Mouse (Mus musculus): ENCODE results near the gene Etv6. TPM values are rescaled to one million over a fixed set of nuclear protein-coding genes. Genes with fewer than 3 reads are reported as not detected.

The Etv6 gene
- polyA plus RNA-seq, 1 experiment from 2014 or later = 17.0 TPM

GRCm38 (mm10) chr6:134211458-134211776 is 175.9 kb downstream of the Etv6 start:
- no peaks in the 10 kb centered on the region for H3K9me3 ChIP-seq
- no peaks in the 10 kb centered on the region for H3K27me3 ChIP-seq (replicated peaks; ENCODE audit: low read depth, poor library complexity, severe bottlenecking)
- H3K4me1 ChIP-seq = peaks cover 19% of the 10 kb centered on the region
- no peak overlapping the region for H3K4me3 ChIP-seq
- no peak for DNase-seq (ENCODE audit: low spot score)
- 88% methylated on average over 9 of the region's 9 CpGs for WGBS
- 0 out of 2 replicates have a peak, but pooled peaks cover 15% of the 10 kb centered on the region for H3K36me3 ChIP-seq (replicated peaks)
- H3K27ac ChIP-seq (replicated peaks) = no peak overlapping the region

- 94% methylated on average over 6 of the region's 6 CpGs for WGBS
- Histone ChIP-seq H3K4me3 (no peak overlapping the region), H3K36me3 (replicated peaks) (peaks cover 18% of the 10 kb centered on the region; the same call in 1 of the 2 replicates)
These were observed 182.2 kb downstream of the Etv6 start for GRCm38 (mm10) chr6:134217747-134218146.

GRCm38 (mm10) chr6:134218441-134218840 is 182.9 kb downstream of the Etv6 start:
- no peak overlapping the region for H3K4me3 ChIP-seq

More at GRCm38 (mm10) chr6:134217747-134218146, 182.2 kb downstream of the Etv6 start:
- DNase-seq (ENCODE audit: low spot score) = no peak
- Histone ChIP-seq H3K4me1 (peaks cover 8% of the 10 kb centered on the region), H3K9me3 (no peaks in the 10 kb centered on the region), H3K27me3 (replicated peaks; ENCODE audit: low read depth, poor library complexity, severe bottlenecking) (no peaks in the 10 kb centered on the region), H3K27ac (replicated peaks) (no peak overlapping the region)

GRCm38 (mm10) chr6:134219358-134219757 is 183.9 kb downstream of the Etv6 start:
- Histone ChIP-seq H3K4me3 (no peak overlapping the region), H3K27ac (replicated peaks) (no peak overlapping the region), H3K36me3 (replicated peaks) (peaks cover 23% of the 10 kb centered on the region; the same call in 1 of the 2 replicates), H3K9me3 (no peaks in the 10 kb centered on the region), H3K27me3 (replicated peaks; ENCODE audit: low read depth, poor library complexity, severe bottlenecking) (no peaks in the 10 kb centered on the region), H3K4me1 (peaks cover 9% of the 10 kb centered on the region)
- WGBS = 81% methylated on average over 6 of the region's 6 CpGs
- no peak for DNase-seq (ENCODE audit: low spot score)

More at GRCm38 (mm10) chr6:134218441-134218840, 182.9 kb downstream of the Etv6 start:
- no peaks in the 10 kb centered on the region for H3K27me3 ChIP-seq (replicated peaks; ENCODE audit: low read depth, poor library complexity, severe bottlenecking)
- 95% methylated on average over 3 of the region's 3 CpGs for WGBS
- H3K36me3 ChIP-seq (replicated peaks) = peaks cover 24% of the 10 kb centered on the region; the same call in 1 of the 2 replicates
- H3K9me3 ChIP-seq = no peaks in the 10 kb centered on the region
- no peak overlapping the region for H3K27ac ChIP-seq (replicated peaks)
- DNase-seq (ENCODE audit: low spot score) = no peak
- H3K4me1 ChIP-seq = peaks cover 9% of the 10 kb centered on the region

- H3K36me3 ChIP-seq (replicated peaks) = peaks cover 27% of the 10 kb centered on the region
- H3K4me3 ChIP-seq = no peak overlapping the region
- H3K4me1 ChIP-seq = peaks cover 9% of the 10 kb centered on the region
- H3K9me3 ChIP-seq = no peaks in the 10 kb centered on the region
- 86% methylated on average over 13 of the region's 13 CpGs for WGBS
- no peaks in the 10 kb centered on the region for H3K27me3 ChIP-seq (replicated peaks; ENCODE audit: low read depth, poor library complexity, severe bottlenecking)
- no peak for DNase-seq (ENCODE audit: low spot score)
- no peak overlapping the region for H3K27ac ChIP-seq (replicated peaks)
These were observed 184.8 kb downstream of the Etv6 start for GRCm38 (mm10) chr6:134220209-134220777.

- Histone ChIP-seq H3K27ac (replicated peaks) (no peak overlapping the region), H3K4me3 (no peak overlapping the region), H3K9me3 (no peaks in the 10 kb centered on the region), H3K27me3 (replicated peaks; ENCODE audit: low read depth, poor library complexity, severe bottlenecking) (no peaks in the 10 kb centered on the region), H3K36me3 (replicated peaks) (peaks cover 35% of the 10 kb centered on the region), H3K4me1 (peaks cover 9% of the 10 kb centered on the region)
- 45% methylated on average over 8 of the region's 8 CpGs for WGBS
- no peak for DNase-seq (ENCODE audit: low spot score)
These were observed 186.9 kb downstream of the Etv6 start for GRCm38 (mm10) chr6:134222248-134222929.

- no peak overlapping the region for H3K4me3 ChIP-seq
- DNase-seq (ENCODE audit: low spot score) = no peak
- no peak overlapping the region for H3K27ac ChIP-seq (replicated peaks)
- no peaks in the 10 kb centered on the region for H3K9me3 ChIP-seq
- H3K4me1 ChIP-seq = peaks cover 9% of the 10 kb centered on the region
- H3K36me3 ChIP-seq (replicated peaks) = peaks cover 60% of the 10 kb centered on the region
- H3K27me3 ChIP-seq (replicated peaks; ENCODE audit: low read depth, poor library complexity, severe bottlenecking) = no peaks in the 10 kb centered on the region
- 93% methylated on average over 11 of the region's 11 CpGs for WGBS
These were observed 190.1 kb downstream of the Etv6 start for GRCm38 (mm10) chr6:134225564-134225963.

- H3K4me1 ChIP-seq = peaks cover 9% of the 10 kb centered on the region
- H3K27ac ChIP-seq (replicated peaks) = no peak overlapping the region
- peaks cover 60% of the 10 kb centered on the region for H3K36me3 ChIP-seq (replicated peaks)
- no peaks in the 10 kb centered on the region for H3K9me3 ChIP-seq
- no peaks in the 10 kb centered on the region for H3K27me3 ChIP-seq (replicated peaks; ENCODE audit: low read depth, poor library complexity, severe bottlenecking)
- DNase-seq (ENCODE audit: low spot score) = no peak
- H3K4me3 ChIP-seq = no peak overlapping the region
- 92% methylated on average over 8 of the region's 8 CpGs for WGBS
These were observed 191.1 kb downstream of the Etv6 start for GRCm38 (mm10) chr6:134226349-134227169.

- Histone ChIP-seq H3K4me3 (no peak overlapping the region), H3K27ac (replicated peaks) (no peak overlapping the region), H3K36me3 (replicated peaks) (peaks cover 69% of the 10 kb centered on the region), H3K27me3 (replicated peaks; ENCODE audit: low read depth, poor library complexity, severe bottlenecking) (no peaks in the 10 kb centered on the region), H3K4me1 (no peaks in the 10 kb centered on the region), H3K9me3 (peaks cover 9% of the 10 kb centered on the region; the same call in 1 of the 2 replicates)
- 81% methylated on average over 4 of the region's 4 CpGs for WGBS
- DNase-seq (ENCODE audit: low spot score) = no peak
These were observed 200.8 kb downstream of the Etv6 start for GRCm38 (mm10) chr6:134236311-134236710.

- peaks cover 9% of the 10 kb centered on the region; the same call in 1 of the 2 replicates for H3K9me3 ChIP-seq
- peaks cover 74% of the 10 kb centered on the region for H3K36me3 ChIP-seq (replicated peaks)
- WGBS = 93% methylated on average over 9 of the region's 9 CpGs
These were observed 203.0 kb downstream of the Etv6 start for GRCm38 (mm10) chr6:134238455-134238854.

GRCm38 (mm10) chr6:134240988-134241387 is 205.5 kb downstream of the Etv6 start:
- DNase-seq (ENCODE audit: low spot score) = no peak
- 93% methylated on average over 4 of the region's 4 CpGs for WGBS
- H3K36me3 ChIP-seq (replicated peaks) = peaks cover 70% of the 10 kb centered on the region
- no peak overlapping the region for H3K27ac ChIP-seq (replicated peaks)
- H3K4me1 ChIP-seq = no peaks in the 10 kb centered on the region
- H3K4me3 ChIP-seq = no peak overlapping the region
- no peaks in the 10 kb centered on the region for H3K27me3 ChIP-seq (replicated peaks; ENCODE audit: low read depth, poor library complexity, severe bottlenecking)
- peaks cover 9% of the 10 kb centered on the region; the same call in 1 of the 2 replicates for H3K9me3 ChIP-seq

More at GRCm38 (mm10) chr6:134238455-134238854, 203.0 kb downstream of the Etv6 start:
- Histone ChIP-seq H3K4me1 (no peaks in the 10 kb centered on the region), H3K27me3 (replicated peaks; ENCODE audit: low read depth, poor library complexity, severe bottlenecking) (no peaks in the 10 kb centered on the region), H3K27ac (replicated peaks) (no peak overlapping the region), H3K4me3 (no peak overlapping the region)
- DNase-seq (ENCODE audit: low spot score) = no peak

- Histone ChIP-seq H3K4me1 (no peaks in the 10 kb centered on the region), H3K4me3 (no peak overlapping the region), H3K36me3 (replicated peaks) (peaks cover 58% of the 10 kb centered on the region), H3K9me3 (peaks cover 9% of the 10 kb centered on the region; the same call in 1 of the 2 replicates), H3K27ac (replicated peaks) (no peak overlapping the region), H3K27me3 (replicated peaks; ENCODE audit: low read depth, poor library complexity, severe bottlenecking) (no peaks in the 10 kb centered on the region)
- DNase-seq (ENCODE audit: low spot score) = no peak
- 51% methylated on average over 3 of the region's 3 CpGs for WGBS
These were observed 207.6 kb downstream of the Etv6 start for GRCm38 (mm10) chr6:134243119-134243518.
